Mouse (Mus musculus) layer of hippocampus, adult 9-11 months (tissue): ENCODE results near the gene Cabp1.
"Not testable (repeated sequence)": the region's sequence is repeated elsewhere in the genome, so short reads cannot be mapped to it uniquely, and the experiment has no call there.

Experiments used
- DNase-seq: peaks from one replicate; pipeline ENCODE4 v3.0.0; 2022

Gene Cabp1

GRCm38 (mm10) chr5:115149675-115150459 is 44.3 kb downstream of the Cabp1 start:
- DNase-seq = no peak

- not testable (repeated sequence) for DNase-seq
These were observed 45.3 kb downstream of the Cabp1 start for GRCm38 (mm10) chr5:115148872-115149271.

GRCm38 (mm10) chr5:115148378-115148777 is 45.8 kb downstream of the Cabp1 start:
- no peak for DNase-seq

GRCm38 (mm10) chr5:115147388-115147787 is 46.8 kb downstream of the Cabp1 start:
- no peak for DNase-seq

GRCm38 (mm10) chr5:115146747-115147130 is 47.4 kb downstream of the Cabp1 start:
- DNase-seq = no peak

- DNase-seq = no peak
These were observed 48.0 kb downstream of the Cabp1 start for GRCm38 (mm10) chr5:115145976-115146746.

- no peak for DNase-seq
These were observed 48.8 kb downstream of the Cabp1 start for GRCm38 (mm10) chr5:115145253-115145968.

GRCm38 (mm10) chr5:115144471-115144870 is 49.7 kb downstream of the Cabp1 start:
- DNase-seq = no peak

GRCm38 (mm10) chr5:115143552-115143951 is 50.6 kb downstream of the Cabp1 start:
- peak; percentile 62 for DNase-seq

- DNase-seq = no peak
These were observed 51.9 kb downstream of the Cabp1 start for GRCm38 (mm10) chr5:115142166-115142697.

- no peak for DNase-seq
These were observed 53.5 kb downstream of the Cabp1 start for GRCm38 (mm10) chr5:115140726-115141125.

- DNase-seq = no peak
These were observed 55.1 kb downstream of the Cabp1 start for GRCm38 (mm10) chr5:115139124-115139523.

- DNase-seq = peak; percentile 86
These were observed 59.7 kb downstream of the Cabp1 start, which contains the start of gene Unc119b for GRCm38 (mm10) chr5:115134234-115135165. Gene Unc119b, minus strand, starts transcription at chr5:115134975.

GRCm38 (mm10) chr5:115133358-115134066 is 60.7 kb downstream of the Cabp1 start:
- DNase-seq = no peak

- DNase-seq = no peak
These were observed 61.7 kb downstream of the Cabp1 start for GRCm38 (mm10) chr5:115132465-115132864.

GRCm38 (mm10) chr5:115129328-115129727 is 64.9 kb downstream of the Cabp1 start:
- no peak for DNase-seq

GRCm38 (mm10) chr5:115127421-115128179 is 66.6 kb downstream of the Cabp1 start:
- no peak for DNase-seq

- no peak for DNase-seq
These were observed 67.4 kb downstream of the Cabp1 start for GRCm38 (mm10) chr5:115126578-115127312.

- DNase-seq = peak; percentile 87
These were observed 68.8 kb downstream of the Cabp1 start for GRCm38 (mm10) chr5:115125211-115125871.
